Mouse (Mus musculus) lung, adult 2 months (tissue): ENCODE results near the gene Fxyd3.

ENCODE experiments used
- CTCF ChIP-seq: fragments of 200-500 bp; IDR thresholded peaks from 2 replicates; pipeline ENCODE4 v1.5.1; 2011; ENCODE audit warnings: mild to moderate bottlenecking, low read length, control low read depth; ENCODE audit not compliant: insufficient read depth
- POLR2A ChIP-seq: fragments of 200-500 bp; IDR thresholded peaks from 2 replicates; pipeline ENCODE4 v1.6.1; 2011; ENCODE audit warnings: low read depth, mild to moderate bottlenecking, control low read depth, low read length, borderline replicate concordance; ENCODE audit errors: extremely low read depth

GRCm38 (mm10) chr7:31055883-31056282, 20.6 kb downstream of the Fxyd3 start:
- TF ChIP-seq POLR2A (no peak), CTCF (no peak)
